Mouse (Mus musculus): Measurements from ENCODE around the gene Vps13d. TPM values are rescaled to one million over a fixed set of nuclear protein-coding genes. Genes with fewer than 3 reads are reported as not detected.
A peak's percentile ranks its signal among the peaks of the same experiment; 100 is the strongest.

Vps13d gene
- polyA plus RNA-seq, 1 experiment from 2014 or later: 8.7 TPM

GRCm38 (mm10) chr4:145221379-145221778 is 26.6 kb upstream of the Vps13d start:
- Histone ChIP-seq H3K4me3 (no peak overlapping the region), H3K9ac (no peak overlapping the region), H3K4me1 (replicated peaks) (no peaks in the 10 kb centered on the region), H3K9me3 (no peaks in the 10 kb centered on the region), H3K36me3 (no peaks in the 10 kb centered on the region), H3K4me2 (no peak overlapping the region), H3K27me3 (no peaks in the 10 kb centered on the region), H3K27ac (no peak overlapping the region)
- 77% methylated on average over 2 of the region's 2 CpGs for WGBS
- ATAC-seq (ENCODE audit: low FRiP score): no peak

GRCm38 (mm10) chr4:145220001-145220400 is 25.2 kb upstream of the Vps13d start:
- Histone ChIP-seq H3K4me3 (no peak overlapping the region), H3K4me2 (no peak overlapping the region), H3K9ac (no peak overlapping the region), H3K9me3 (no peaks in the 10 kb centered on the region), H3K27ac (no peak overlapping the region), H3K36me3 (no peaks in the 10 kb centered on the region), H3K4me1 (replicated peaks) (peaks cover under 1% of the 10 kb centered on the region; the same call in 1 of the 2 replicates), H3K27me3 (no peaks in the 10 kb centered on the region)
- 89% methylated on average over 1 of the region's 1 CpGs for WGBS
- no peak for ATAC-seq (ENCODE audit: low FRiP score)

- Histone ChIP-seq H3K27me3 (no peaks in the 10 kb centered on the region), H3K4me2 (no peak overlapping the region), H3K36me3 (no peaks in the 10 kb centered on the region), H3K27ac (no peak overlapping the region), H3K4me1 (replicated peaks) (peaks cover 6% of the 10 kb centered on the region), H3K4me3 (no peak overlapping the region), H3K9ac (no peak overlapping the region), H3K9me3 (no peaks in the 10 kb centered on the region)
- WGBS: 72% methylated on average over 15 of the region's 15 CpGs
- ATAC-seq (ENCODE audit: low FRiP score): no peak
Measured at GRCm38 (mm10) chr4:145219240-145219985, 24.6 kb upstream of the Vps13d start.

GRCm38 (mm10) chr4:145217837-145218236 is 23.0 kb upstream of the Vps13d start:
- Histone ChIP-seq H3K9me3 (no peaks in the 10 kb centered on the region), H3K4me2 (no peak overlapping the region), H3K4me3 (no peak overlapping the region), H3K27ac (no peak overlapping the region), H3K27me3 (no peaks in the 10 kb centered on the region), H3K4me1 (replicated peaks) (peaks cover 7% of the 10 kb centered on the region), H3K9ac (no peak overlapping the region), H3K36me3 (no peaks in the 10 kb centered on the region)
- WGBS: 71% methylated on average over 5 of the region's 5 CpGs
- no peak for ATAC-seq (ENCODE audit: low FRiP score)

GRCm38 (mm10) chr4:145217046-145217445 is 22.2 kb upstream of the Vps13d start:
- Histone ChIP-seq H3K9ac (no peak overlapping the region), H3K36me3 (no peaks in the 10 kb centered on the region), H3K4me3 (no peak overlapping the region), H3K4me1 (replicated peaks) (peaks cover 7% of the 10 kb centered on the region), H3K4me2 (no peak overlapping the region), H3K9me3 (no peaks in the 10 kb centered on the region), H3K27ac (no peak overlapping the region), H3K27me3 (no peaks in the 10 kb centered on the region)
- WGBS: 76% methylated on average over 6 of the region's 6 CpGs
- no peak for ATAC-seq (ENCODE audit: low FRiP score)

- Histone ChIP-seq H3K27ac (no peak overlapping the region), H3K4me1 (replicated peaks) (peaks cover 7% of the 10 kb centered on the region), H3K4me3 (no peak overlapping the region), H3K4me2 (no peak overlapping the region), H3K9ac (no peak overlapping the region), H3K9me3 (no peaks in the 10 kb centered on the region), H3K36me3 (no peaks in the 10 kb centered on the region), H3K27me3 (no peaks in the 10 kb centered on the region)
- no peak for ATAC-seq (ENCODE audit: low FRiP score)
- WGBS: 71% methylated on average over 2 of the region's 2 CpGs
Measured at GRCm38 (mm10) chr4:145215396-145215795, 20.6 kb upstream of the Vps13d start.

- Histone ChIP-seq H3K27ac (peak overlapping the region; percentile 60; the same call in 1 of the 2 replicates), H3K9ac (no peak overlapping the region), H3K4me1 (replicated peaks) (peaks cover 7% of the 10 kb centered on the region), H3K4me2 (no peak overlapping the region), H3K27me3 (no peaks in the 10 kb centered on the region), H3K9me3 (no peaks in the 10 kb centered on the region), H3K4me3 (no peak overlapping the region), H3K36me3 (no peaks in the 10 kb centered on the region)
- ATAC-seq (ENCODE audit: low FRiP score): peak; percentile 66
- WGBS: 51% methylated on average over 6 of the region's 6 CpGs
Measured at GRCm38 (mm10) chr4:145214786-145215174, 20.0 kb upstream of the Vps13d start.

- Histone ChIP-seq H3K4me3 (no peak overlapping the region), H3K36me3 (no peaks in the 10 kb centered on the region), H3K27ac (no peak overlapping the region), H3K9me3 (no peaks in the 10 kb centered on the region), H3K4me1 (replicated peaks) (peaks cover 7% of the 10 kb centered on the region), H3K27me3 (no peaks in the 10 kb centered on the region), H3K4me2 (no peak overlapping the region), H3K9ac (no peak overlapping the region)
- WGBS: 35% methylated on average over 8 of the region's 8 CpGs
- peak; percentile 92 for ATAC-seq (ENCODE audit: low FRiP score)
Measured at GRCm38 (mm10) chr4:145213999-145214785, 19.4 kb upstream of the Vps13d start.

- H3K9ac ChIP-seq: no peak overlapping the region
- H3K9me3 ChIP-seq: no peaks in the 10 kb centered on the region
- H3K4me2 ChIP-seq: no peak overlapping the region
- H3K36me3 ChIP-seq: no peaks in the 10 kb centered on the region
- no peak for ATAC-seq (ENCODE audit: low FRiP score)
- H3K27me3 ChIP-seq: no peaks in the 10 kb centered on the region
- H3K4me1 ChIP-seq (replicated peaks): peaks cover 7% of the 10 kb centered on the region
- no peak overlapping the region for H3K27ac ChIP-seq
- no peak overlapping the region for H3K4me3 ChIP-seq
- 74% methylated on average over 2 of the region's 2 CpGs for WGBS
Measured at GRCm38 (mm10) chr4:145211076-145211475, 16.3 kb upstream of the Vps13d start.

GRCm38 (mm10) chr4:145210564-145210963 is 15.8 kb upstream of the Vps13d start:
- H3K4me2 ChIP-seq: no peak overlapping the region
- 96% methylated on average over 5 of the region's 5 CpGs for WGBS

GRCm38 (mm10) chr4:145209690-145210088 is 14.9 kb upstream of the Vps13d start:
- Histone ChIP-seq H3K4me3 (no peak overlapping the region), H3K4me1 (replicated peaks) (peaks cover 3% of the 10 kb centered on the region), H3K9me3 (no peaks in the 10 kb centered on the region), H3K9ac (no peak overlapping the region), H3K4me2 (no peak overlapping the region), H3K27me3 (no peaks in the 10 kb centered on the region), H3K27ac (no peak overlapping the region), H3K36me3 (no peaks in the 10 kb centered on the region)
- WGBS: 37% methylated on average over 5 of the region's 5 CpGs
- no peak for ATAC-seq (ENCODE audit: low FRiP score)

More at GRCm38 (mm10) chr4:145210564-145210963, 15.8 kb upstream of the Vps13d start:
- Histone ChIP-seq H3K9ac (no peak overlapping the region), H3K4me1 (replicated peaks) (peaks cover 7% of the 10 kb centered on the region), H3K4me3 (no peak overlapping the region), H3K27me3 (no peaks in the 10 kb centered on the region), H3K27ac (no peak overlapping the region), H3K36me3 (no peaks in the 10 kb centered on the region), H3K9me3 (no peaks in the 10 kb centered on the region)
- ATAC-seq (ENCODE audit: low FRiP score): no peak

- no peak overlapping the region for H3K27ac ChIP-seq
- no peaks in the 10 kb centered on the region for H3K27me3 ChIP-seq
- H3K9ac ChIP-seq: no peak overlapping the region
- WGBS: 81% methylated on average over 6 of the region's 6 CpGs
- no peaks in the 10 kb centered on the region; the same call in 1 of the 2 replicates for H3K4me1 ChIP-seq (replicated peaks)
- H3K9me3 ChIP-seq: no peaks in the 10 kb centered on the region
- no peak overlapping the region for H3K4me2 ChIP-seq
- H3K36me3 ChIP-seq: no peaks in the 10 kb centered on the region
- ATAC-seq (ENCODE audit: low FRiP score): no peak
- H3K4me3 ChIP-seq: no peak overlapping the region
Measured at GRCm38 (mm10) chr4:145209076-145209689, 14.4 kb upstream of the Vps13d start.
